Mouse (Mus musculus) embryonic facial prominence, embryonic 10.5 days (tissue): ENCODE measurements around the gene Cfap58. TPM values are rescaled to one million over a fixed set of nuclear protein-coding genes. Genes with fewer than 3 reads are reported as not detected.
A peak's percentile ranks its signal among the peaks of the same experiment; 100 is the strongest.

Experiments
- DNase-seq: peaks from one replicate; pipeline ENCODE4 v3.0.0-alpha.2; 2017; ENCODE audit warnings: low spot score
- H3K27ac ChIP-seq: fragments of 300-500 bp; sonication (generic); replicated peaks from 2 replicates; pipeline ENCODE4 v1.5.1; 2016; ENCODE audit warnings: mild to moderate bottlenecking
- H3K27me3 ChIP-seq: fragments of 300-500 bp; sonication (generic); replicated peaks from 2 replicates; pipeline ENCODE4 v1.6.1; 2016; ENCODE audit warnings: low read depth, mild to moderate bottlenecking; ENCODE audit not compliant: poor library complexity, severe bottlenecking
- H3K36me3 ChIP-seq: fragments of 300-500 bp; sonication (generic); replicated peaks from 2 replicates; pipeline ENCODE4 v1.6.1; 2016; ENCODE audit warnings: mild to moderate bottlenecking, moderate library complexity
- H3K4me1 ChIP-seq: fragments of 300-500 bp; sonication (generic); 2 replicates; pipeline ENCODE4 v1.6.1; 2016
- H3K4me3 ChIP-seq: fragments of 300-500 bp; sonication (generic); 2 replicates; pipeline ENCODE4 v1.5.1; 2016; ENCODE audit warnings: mild to moderate bottlenecking, moderate library complexity
- H3K9me3 ChIP-seq: fragments of 300-500 bp; sonication (generic); 2 replicates; pipeline ENCODE4 v1.6.1; 2016; ENCODE audit warnings: mild to moderate bottlenecking
- WGBS: fragments of 180-500 bp; shearing (Covaris S2); methylation state at CpG from one replicate; pipeline ENCODE4 v1.1.7; 2016; 5-methylcytosine and 5-hydroxymethylcytosine counted together
- polyA plus RNA-seq: library from polyadenylated mRNA; unstranded; fragments of >200 nt; fragmentation: Nextera tagmentation; extraction: Ambion mirVana; gene quantifications from 2 replicates; pipeline ENCODE4 v1.2.1, GENCODE M21; 2016

Cfap58 gene
- not detected in 2 replicates for polyA plus RNA-seq

DNA sequence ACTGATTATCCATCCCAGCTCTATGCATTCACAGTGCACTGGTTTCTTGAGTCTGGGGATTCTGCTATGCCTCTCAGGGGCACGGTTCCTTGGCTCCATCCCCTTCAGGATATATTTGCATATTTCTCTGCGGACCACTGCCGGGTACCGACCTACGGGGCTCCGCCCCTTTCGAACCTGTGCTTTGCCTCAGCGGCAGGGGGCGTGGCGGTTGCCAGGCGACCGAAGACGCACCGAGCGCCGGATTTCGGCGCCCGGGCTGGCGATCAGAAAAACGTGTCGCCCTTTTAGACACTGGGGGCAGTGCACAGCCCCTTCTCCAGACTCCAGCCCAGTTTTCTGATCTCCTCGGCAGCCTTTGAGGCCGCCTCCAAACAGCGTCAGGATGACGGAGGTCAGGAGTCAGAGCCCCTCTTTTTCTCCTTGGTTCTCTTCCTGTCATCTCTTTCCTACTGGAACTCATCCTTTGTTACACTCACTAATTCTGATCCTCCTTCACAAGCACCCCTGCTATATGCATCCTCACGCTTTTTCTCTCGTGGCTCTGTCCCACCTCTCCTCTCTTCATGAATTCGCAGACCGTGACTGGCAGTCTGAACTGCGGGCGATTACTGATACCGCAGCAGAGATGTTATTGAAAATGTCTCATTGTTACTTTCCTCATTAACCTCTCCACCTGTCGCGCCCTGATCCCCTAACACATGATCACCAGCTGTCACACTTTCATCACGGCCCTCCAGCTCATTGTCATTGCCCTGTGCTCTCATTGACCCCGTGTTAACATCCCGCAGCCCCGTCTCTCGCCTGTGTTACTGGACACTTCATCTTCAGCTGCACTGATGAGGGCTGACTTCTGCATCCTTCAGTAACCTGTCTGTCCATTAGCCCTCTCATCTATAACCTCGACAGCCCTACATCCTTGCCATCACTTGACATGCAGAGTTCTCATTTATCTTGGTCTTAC lies at the start of gene Cfap58:
Gene Cfap58 (plus strand): TSS at position 233 of the 964 bp plus-strand sequence.
- peak; percentile 91 for DNase-seq
- Histone ChIP-seq H3K9me3 (no peaks in the 10 kb centered on the region), H3K27ac (no peak within 1 kb of the TSS)

DNA sequence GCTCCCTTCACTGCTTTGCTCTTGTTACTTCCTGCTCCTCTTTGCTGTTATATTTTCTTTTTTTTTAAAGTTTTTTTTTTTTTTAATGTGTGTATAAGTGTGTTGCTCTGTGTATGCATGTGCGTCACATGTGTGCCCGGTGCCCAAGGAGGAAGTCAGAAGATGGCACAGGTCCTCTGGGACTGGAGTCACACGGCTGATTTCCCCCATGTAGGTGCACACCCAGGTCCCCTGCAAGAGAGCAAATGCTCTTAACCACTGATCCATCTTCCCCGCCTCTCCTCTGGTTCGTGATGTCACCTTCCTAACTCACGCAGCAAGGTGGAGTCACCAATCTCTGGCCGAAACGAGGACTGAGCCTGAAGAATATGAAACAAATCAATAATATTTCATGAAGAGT lies 49.4 kb upstream of the Cfap58 start:
- H3K9me3 ChIP-seq = no peaks in the 10 kb centered on the region
- DNase-seq = no peak
- 95% methylated on average over 8 of the region's 8 CpGs for WGBS
- H3K27me3 ChIP-seq = no peaks in the 10 kb centered on the region
- no peak overlapping the region for H3K4me3 ChIP-seq
- H3K27ac ChIP-seq = no peak overlapping the region
- H3K4me1 ChIP-seq = peaks cover 13% of the 10 kb centered on the region
- H3K36me3 ChIP-seq = peaks cover 6% of the 10 kb centered on the region

More for the DNA sequence above, at the start of gene Cfap58:
- peaks cover 29% of the 10 kb centered on the region for H3K27me3 ChIP-seq
- H3K36me3 ChIP-seq = no peaks in the 10 kb centered on the region
- H3K4me1 ChIP-seq = peaks cover 13% of the 10 kb centered on the region
- WGBS = 5% methylated on average over 41 of the region's 41 CpGs
- H3K4me3 ChIP-seq = peak within 1 kb of the TSS; percentile 48

DNA sequence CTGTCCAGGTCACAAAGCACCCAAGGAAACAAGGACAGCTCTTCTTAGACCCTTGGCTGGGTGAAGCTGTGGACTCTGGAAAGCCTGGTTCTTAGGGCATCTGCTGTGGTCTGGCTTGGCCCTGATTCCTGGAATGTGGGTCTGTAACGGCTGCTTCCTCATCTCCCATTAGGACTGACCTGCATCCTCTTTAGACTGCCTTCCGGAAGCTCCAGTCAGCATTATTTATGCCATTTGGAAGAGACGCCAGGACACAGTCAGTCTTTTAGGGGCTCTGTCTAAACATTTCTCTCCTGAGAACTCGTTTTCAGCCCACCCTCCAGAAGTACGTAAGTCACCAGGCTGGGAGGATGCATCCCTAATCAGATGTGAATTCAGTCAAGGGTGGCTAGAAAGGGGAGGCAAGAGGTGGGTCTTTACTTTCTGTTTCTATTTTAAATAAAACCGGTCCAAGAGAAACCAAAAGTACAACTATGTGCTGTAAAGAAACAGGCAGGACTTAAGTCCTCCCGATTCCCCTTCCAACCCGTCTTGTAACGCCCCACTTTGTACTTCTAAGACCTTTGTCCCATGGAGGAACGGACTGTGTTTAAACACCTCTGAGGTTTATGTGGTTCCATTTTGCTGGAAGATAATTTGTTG lies 46.9 kb upstream of the Cfap58 start:
- DNase-seq = no peak
- H3K4me3 ChIP-seq = no peak overlapping the region
- peaks cover 31% of the 10 kb centered on the region for H3K36me3 ChIP-seq
- H3K27me3 ChIP-seq = no peaks in the 10 kb centered on the region
- no peaks in the 10 kb centered on the region for H3K9me3 ChIP-seq
- H3K4me1 ChIP-seq = 0 out of 2 replicates have a peak, but pooled peaks cover 3% of the 10 kb centered on the region
- WGBS = 80% methylated on average over 10 of the region's 10 CpGs
- no peak overlapping the region for H3K27ac ChIP-seq

DNA sequence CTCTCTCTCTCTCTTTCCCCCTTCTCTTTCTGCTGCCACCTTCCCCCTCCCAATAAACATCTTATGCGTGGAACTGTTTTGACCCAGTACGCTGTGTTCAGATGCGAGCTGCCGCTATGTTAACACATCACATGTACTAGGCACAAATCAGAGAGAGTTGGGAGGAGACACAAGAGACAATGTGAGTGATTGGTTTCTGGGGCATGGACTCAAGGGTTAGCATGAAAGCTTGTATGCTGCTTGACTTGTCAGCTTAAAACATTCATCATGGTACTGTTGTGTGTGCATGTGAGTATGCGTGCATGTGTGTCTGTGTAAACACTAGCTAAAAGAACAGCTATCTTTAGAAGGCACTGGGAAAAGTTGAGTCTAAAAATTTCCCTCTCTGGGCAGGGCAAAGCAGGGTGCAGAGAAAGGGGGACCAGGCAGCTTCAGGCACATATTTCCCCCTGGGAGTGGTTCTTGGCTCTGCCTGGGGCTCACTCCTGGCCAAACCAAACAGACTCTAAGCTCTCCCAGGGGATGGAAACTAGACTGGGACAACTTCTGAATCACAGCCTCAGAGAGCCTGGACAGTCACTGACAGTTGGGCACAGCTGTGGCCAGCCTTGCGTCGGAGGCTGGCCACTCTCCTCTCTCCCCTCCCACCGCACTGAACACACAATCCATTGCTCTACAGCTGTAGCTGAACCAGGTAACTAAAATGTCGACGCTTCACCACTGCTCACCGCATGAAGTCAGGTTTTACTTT lies 45.7 kb upstream of the Cfap58 start:
- 86% methylated on average over 11 of the region's 11 CpGs for WGBS
- Histone ChIP-seq H3K9me3 (no peaks in the 10 kb centered on the region), H3K27me3 (no peaks in the 10 kb centered on the region), H3K27ac (no peak overlapping the region), H3K36me3 (peaks cover 43% of the 10 kb centered on the region), H3K4me1 (0 out of 2 replicates have a peak, but pooled peaks cover 2% of the 10 kb centered on the region), H3K4me3 (no peak overlapping the region)
- DNase-seq = no peak

DNA sequence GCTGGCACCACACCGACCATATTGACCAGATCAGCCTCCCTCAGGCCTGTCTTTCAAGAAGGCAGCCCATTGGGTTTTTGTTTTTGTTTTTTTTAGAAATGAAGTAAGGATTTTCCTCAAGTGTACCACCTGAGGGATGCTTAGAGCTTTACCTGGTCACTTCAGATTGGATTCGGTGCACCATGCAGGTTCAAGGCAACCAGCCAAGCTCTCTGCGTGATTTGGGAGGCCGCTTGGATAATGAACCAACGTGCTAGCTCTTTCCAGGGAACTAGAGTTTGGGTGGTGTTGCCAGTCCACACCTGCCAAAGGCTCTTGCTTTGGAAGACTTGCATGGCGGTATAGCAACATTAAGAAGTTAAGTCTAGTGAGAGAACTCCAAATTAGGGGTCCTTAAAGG lies 44.4 kb upstream of the Cfap58 start:
- Histone ChIP-seq H3K4me3 (no peak overlapping the region), H3K36me3 (peaks cover 56% of the 10 kb centered on the region), H3K27me3 (no peaks in the 10 kb centered on the region), H3K9me3 (no peaks in the 10 kb centered on the region), H3K4me1 (no peaks in the 10 kb centered on the region), H3K27ac (no peak overlapping the region)
- no peak for DNase-seq
- 94% methylated on average over 6 of the region's 6 CpGs for WGBS

DNA sequence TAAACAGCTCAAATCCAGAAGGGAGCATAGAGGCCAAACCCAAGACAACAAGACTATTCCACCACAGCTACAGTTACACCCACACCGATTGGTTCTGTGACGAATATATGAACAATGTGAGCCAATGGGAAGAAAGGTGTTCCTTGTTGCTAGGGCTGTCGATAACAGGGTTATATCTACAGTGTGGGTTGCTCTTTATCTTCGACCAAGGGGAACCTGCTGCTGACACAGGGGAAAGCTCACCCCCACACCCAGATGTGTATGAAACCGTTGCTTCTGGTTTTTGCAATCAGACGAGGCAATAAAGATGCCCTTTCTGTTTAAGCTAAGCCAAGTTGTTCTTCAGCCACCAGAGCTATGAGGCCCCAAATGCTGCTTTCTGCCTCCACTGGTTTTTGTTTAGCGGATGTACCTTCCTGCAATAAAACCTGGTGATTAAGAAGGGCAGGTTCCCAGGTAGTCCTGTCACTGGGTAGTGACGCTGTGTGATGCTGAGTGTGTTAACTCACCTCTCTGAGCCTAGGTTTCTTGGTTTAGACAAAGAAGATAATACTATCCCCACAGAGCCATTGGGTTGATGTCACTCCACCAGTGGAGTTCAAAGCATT lies 38.9 kb upstream of the Cfap58 start:
- peaks cover 66% of the 10 kb centered on the region for H3K36me3 ChIP-seq
- WGBS = 90% methylated on average over 8 of the region's 8 CpGs

DNA sequence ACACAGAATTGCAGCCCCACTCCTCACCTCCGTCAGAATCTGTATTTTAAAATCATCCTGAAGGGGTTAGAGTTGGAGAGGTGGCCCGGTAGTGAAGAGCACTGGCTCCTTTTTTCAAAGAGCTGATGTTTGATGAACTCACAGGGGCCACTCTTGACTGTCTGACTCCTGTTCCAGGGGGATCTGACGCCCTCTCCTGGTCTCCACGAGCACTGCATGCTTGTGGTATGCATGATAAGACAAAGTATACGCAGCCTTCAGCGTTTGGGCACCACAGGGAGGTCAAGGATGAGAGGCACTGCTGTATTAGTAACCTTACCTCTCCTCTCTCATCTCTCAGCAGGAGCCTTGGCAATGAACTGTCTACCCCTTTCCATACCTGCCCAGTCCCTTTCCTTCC lies 37.5 kb upstream of the Cfap58 start:
- Histone ChIP-seq H3K9me3 (no peaks in the 10 kb centered on the region), H3K27me3 (no peaks in the 10 kb centered on the region), H3K4me1 (peaks cover 29% of the 10 kb centered on the region), H3K27ac (no peak overlapping the region), H3K36me3 (peaks cover 58% of the 10 kb centered on the region), H3K4me3 (no peak overlapping the region)
- WGBS = 65% methylated on average over 6 of the region's 6 CpGs
- no peak for DNase-seq

More for the DNA sequence above, 38.9 kb upstream of the Cfap58 start:
- Histone ChIP-seq H3K4me3 (no peak overlapping the region), H3K9me3 (no peaks in the 10 kb centered on the region), H3K4me1 (peaks cover 23% of the 10 kb centered on the region), H3K27me3 (no peaks in the 10 kb centered on the region), H3K27ac (no peak overlapping the region)
- DNase-seq = no peak

DNA sequence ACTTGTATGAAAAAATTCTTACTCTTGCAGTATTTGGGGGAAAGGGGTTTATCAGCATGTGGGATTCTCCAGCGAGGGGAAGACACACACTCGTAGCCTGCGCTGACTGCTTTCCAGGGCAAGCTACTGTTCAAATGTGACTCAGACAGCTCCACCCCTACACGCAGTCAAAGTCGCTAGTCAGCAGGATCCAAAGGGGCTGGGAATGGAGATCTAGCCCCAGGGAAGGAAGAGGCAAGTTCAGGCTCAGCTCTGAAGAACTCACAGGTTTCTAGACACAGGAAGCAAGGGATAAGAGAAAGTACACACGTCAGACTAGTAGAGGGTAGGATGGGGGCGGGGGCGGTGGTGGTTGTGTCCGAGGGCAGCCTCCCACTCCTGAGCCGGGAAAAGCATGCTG lies 36.9 kb upstream of the Cfap58 start:
- Histone ChIP-seq H3K27ac (no peak overlapping the region), H3K4me3 (no peak overlapping the region), H3K36me3 (peaks cover 53% of the 10 kb centered on the region), H3K27me3 (no peaks in the 10 kb centered on the region), H3K4me1 (peaks cover 33% of the 10 kb centered on the region), H3K9me3 (no peaks in the 10 kb centered on the region)
- DNase-seq = no peak
- WGBS = 87% methylated on average over 10 of the region's 10 CpGs

DNA sequence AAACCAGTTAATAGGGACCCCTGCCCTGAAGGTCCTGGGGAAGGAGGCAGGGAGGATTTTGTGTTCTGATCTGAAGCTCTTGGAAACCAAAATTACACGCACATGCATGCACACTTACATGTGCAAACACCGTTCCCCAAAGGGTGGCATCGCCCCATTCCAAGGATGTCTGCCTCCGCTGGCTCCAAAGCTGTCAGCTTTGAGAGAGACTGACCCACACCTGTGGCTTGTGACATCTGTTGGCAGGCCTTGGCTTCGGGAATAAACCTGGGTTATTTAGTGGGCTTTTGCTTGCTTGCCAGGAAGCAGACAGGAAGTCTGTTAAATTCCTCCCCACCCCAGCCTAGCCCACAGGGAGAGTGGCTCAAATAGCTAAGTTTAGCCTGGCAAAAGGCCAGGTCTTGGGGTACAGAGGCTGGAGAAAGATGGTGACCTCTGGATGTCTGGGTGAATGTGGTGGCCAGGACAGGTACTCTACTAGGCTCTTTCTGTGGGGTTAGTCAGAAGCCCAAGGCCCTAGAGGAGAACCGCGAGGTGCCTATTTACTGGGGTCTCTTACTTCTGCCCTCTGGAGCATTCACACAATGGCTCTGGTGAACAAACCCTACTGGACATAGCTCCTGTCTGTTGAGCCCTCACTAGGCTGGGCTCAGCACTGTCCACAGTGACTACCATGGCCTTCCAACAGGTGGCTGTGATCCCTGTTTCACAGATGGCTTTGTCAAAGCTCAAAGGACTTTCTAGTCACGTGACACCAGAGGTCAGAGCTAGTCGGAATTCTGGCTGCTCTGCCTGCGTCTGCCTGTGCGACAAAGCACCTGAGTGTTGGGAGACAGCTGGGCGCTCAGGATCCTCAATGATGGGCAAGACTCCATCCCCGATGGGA lies 34.9 kb upstream of the Cfap58 start:
- DNase-seq = no peak
- H3K27me3 ChIP-seq = no peaks in the 10 kb centered on the region
- H3K9me3 ChIP-seq = no peaks in the 10 kb centered on the region
- H3K4me1 ChIP-seq = peaks cover 33% of the 10 kb centered on the region
- peaks cover 42% of the 10 kb centered on the region for H3K36me3 ChIP-seq
- H3K27ac ChIP-seq = peak overlapping the region; percentile 51; the same call in 1 of the 2 replicates
- WGBS = 67% methylated on average over 13 of the region's 13 CpGs
- no peak overlapping the region for H3K4me3 ChIP-seq

DNA sequence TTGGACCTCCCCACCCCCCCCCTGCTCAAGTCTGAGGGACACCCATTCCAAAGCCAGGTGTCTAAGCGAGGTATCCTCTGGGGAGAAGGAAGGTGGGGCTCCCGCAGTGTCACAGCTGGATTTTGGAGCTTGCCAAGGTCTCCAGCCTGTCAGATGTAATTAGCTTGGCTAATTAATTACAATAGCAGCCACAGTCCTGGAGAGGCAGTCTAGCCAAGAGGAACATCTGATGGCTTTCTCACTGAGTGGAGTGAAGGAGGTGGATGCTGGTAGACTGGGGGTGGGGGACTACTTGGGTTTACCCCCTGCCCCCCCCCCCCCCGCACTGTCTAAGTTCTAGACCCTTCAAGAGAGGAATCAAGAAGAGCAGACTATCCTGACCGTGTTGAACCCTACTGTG lies 33.8 kb upstream of the Cfap58 start:
- peaks cover 42% of the 10 kb centered on the region for H3K4me1 ChIP-seq
- H3K27me3 ChIP-seq = no peaks in the 10 kb centered on the region
- peaks cover 36% of the 10 kb centered on the region for H3K36me3 ChIP-seq
- no peaks in the 10 kb centered on the region for H3K9me3 ChIP-seq
- no peak overlapping the region for H3K4me3 ChIP-seq
- H3K27ac ChIP-seq = peak overlapping the region; percentile 51; the same call in 1 of the 2 replicates
- 59% methylated on average over 4 of the region's 4 CpGs for WGBS
- DNase-seq = no peak

DNA sequence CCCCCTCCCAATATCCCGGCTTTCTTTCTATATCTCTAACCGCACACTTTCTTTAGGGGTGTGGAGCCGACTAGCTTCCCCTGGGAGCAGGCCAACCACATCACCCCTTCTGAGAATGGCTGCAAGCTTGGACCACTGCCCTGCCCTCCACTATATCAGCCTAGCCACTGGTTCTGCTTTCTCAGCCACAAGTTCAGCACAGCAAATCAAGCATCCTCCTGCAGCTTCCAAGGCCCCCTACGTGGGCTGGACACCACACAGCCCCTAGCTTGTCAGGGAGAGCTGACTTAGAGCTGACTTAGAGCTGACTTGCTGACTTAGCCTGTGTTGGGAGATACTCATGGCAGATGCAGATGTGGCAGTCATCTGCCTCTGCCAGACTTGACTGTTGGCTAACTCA lies 32.4 kb upstream of the Cfap58 start:
- no peaks in the 10 kb centered on the region for H3K9me3 ChIP-seq
- H3K36me3 ChIP-seq = peaks cover 30% of the 10 kb centered on the region
- H3K4me3 ChIP-seq = no peak overlapping the region
- no peak for DNase-seq
- H3K27ac ChIP-seq = no peak overlapping the region; the same call in 1 of the 2 replicates
- peaks cover 56% of the 10 kb centered on the region for H3K4me1 ChIP-seq
- no peaks in the 10 kb centered on the region for H3K27me3 ChIP-seq
- 90% methylated on average over 4 of the region's 4 CpGs for WGBS
